Mouse (Mus musculus) stomach, postnatal 0 days (tissue): ENCODE data around the gene Ccnl1.

ENCODE experiments used
- CTCF ChIP-seq: IDR thresholded peaks from 2 replicates; pipeline ENCODE4 v1.5.1; 2016; ENCODE audit warnings: antibody characterized with exemption, low read depth, mild to moderate bottlenecking, moderate library complexity
- EP300 ChIP-seq: optimal IDR thresholded peaks from 2 replicates; pipeline ENCODE3; 2016; ENCODE audit warnings: antibody characterized with exemption

DNA sequence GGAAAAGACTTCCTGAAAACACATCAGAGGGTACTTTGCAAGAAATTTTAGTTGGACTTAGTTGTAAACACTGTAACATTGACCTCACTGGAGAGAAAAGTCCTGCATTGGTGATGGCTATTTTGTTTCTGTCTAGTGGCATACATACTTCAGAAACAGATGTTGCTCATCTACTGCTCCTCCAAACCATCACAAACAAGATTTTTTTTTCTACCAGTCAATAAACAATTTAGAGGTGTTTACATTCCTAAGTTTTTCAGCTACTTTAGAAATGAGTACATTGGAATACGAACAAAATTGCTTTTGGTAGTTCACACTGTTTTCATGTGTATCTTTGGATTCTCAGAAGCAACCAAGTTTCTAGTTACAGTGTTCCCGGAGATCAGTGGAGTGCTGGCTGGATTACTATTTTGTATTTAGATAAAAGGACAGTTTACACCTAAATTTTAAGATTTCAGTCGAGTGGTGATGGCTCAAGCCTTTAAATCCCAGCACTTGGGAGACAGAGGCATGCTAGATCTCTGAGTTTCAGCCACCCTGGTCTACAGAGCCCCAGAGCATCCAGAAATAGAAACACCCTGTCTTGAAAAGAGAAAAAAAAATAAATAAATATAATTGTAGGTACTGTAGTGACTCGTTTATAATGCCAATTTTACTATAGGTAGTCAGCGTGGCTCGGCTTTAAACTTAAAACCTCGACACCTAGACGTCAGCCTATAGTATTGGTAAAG is 15.6 kb upstream of the Ccnl1 start:
- TF ChIP-seq CTCF: no peak
- no peak for TF ChIP-seq EP300
